Mouse (Mus musculus) limb, embryonic 10.5 days (tissue): Measurements from ENCODE around the gene Ptpn7. TPM values are rescaled to one million over a fixed set of nuclear protein-coding genes. Genes with fewer than 3 reads are reported as not detected.

ENCODE experiments used
- DNase-seq: peaks from one replicate; pipeline ENCODE4 v3.0.0-alpha.2; 2017; ENCODE audit warnings: low spot score
- H3K27ac ChIP-seq: fragments of 300-500 bp; sonication (generic); 2 replicates; pipeline ENCODE4 v1.5.1; 2016; ENCODE audit warnings: mild to moderate bottlenecking
- H3K27me3 ChIP-seq: fragments of 300-500 bp; sonication (generic); 2 replicates; pipeline ENCODE4 v1.6.1; 2016; ENCODE audit warnings: low read depth, mild to moderate bottlenecking; ENCODE audit not compliant: poor library complexity, severe bottlenecking
- H3K36me3 ChIP-seq: fragments of 300-500 bp; sonication (generic); 2 replicates; pipeline ENCODE4 v1.6.1; 2016; ENCODE audit warnings: mild to moderate bottlenecking, moderate library complexity
- H3K4me1 ChIP-seq: fragments of 300-500 bp; sonication (generic); 2 replicates; pipeline ENCODE4 v1.6.1; 2016
- H3K4me3 ChIP-seq: fragments of 300-500 bp; sonication (generic); 2 replicates; pipeline ENCODE4 v1.5.1; 2016; ENCODE audit warnings: mild to moderate bottlenecking, moderate library complexity
- H3K9me3 ChIP-seq: fragments of 300-500 bp; sonication (generic); replicated peaks from 2 replicates; pipeline ENCODE4 v1.6.1; 2016; ENCODE audit warnings: mild to moderate bottlenecking
- WGBS: fragments of 180-500 bp; shearing (Covaris S2); methylation state at CpG from one replicate; pipeline ENCODE4 v1.1.7; 2016; 5-methylcytosine and 5-hydroxymethylcytosine counted together
- polyA plus RNA-seq: library from polyadenylated mRNA; unstranded; fragments of >200 nt; fragmentation: Nextera tagmentation; extraction: Ambion mirVana; gene quantifications from 2 replicates; pipeline ENCODE4 v1.2.1, GENCODE M21; 2016

The Ptpn7 gene
- polyA plus RNA-seq, 1 experiment from 2014 or later, result 1.4 TPM

DNA sequence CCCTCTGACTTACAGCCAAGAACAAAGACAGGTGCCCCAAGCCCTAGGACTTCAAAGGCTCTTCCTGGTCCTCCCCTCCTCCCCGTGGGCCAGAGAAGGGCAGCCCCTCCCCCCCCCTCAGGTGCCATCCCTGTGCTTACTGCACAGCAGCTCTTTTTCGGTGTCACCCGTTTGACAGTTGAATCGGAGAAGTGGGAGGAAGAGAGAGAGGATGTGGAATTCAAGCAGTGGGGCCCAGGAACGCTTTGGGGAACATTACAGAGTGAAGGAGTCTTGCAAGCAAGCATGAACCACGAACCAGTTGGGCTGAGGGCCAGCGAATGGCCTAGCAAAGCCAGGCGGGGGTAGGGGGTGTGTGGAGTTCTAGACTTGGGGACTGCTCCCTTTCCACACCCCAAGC is 940 bp upstream of the Ptpn7 start:
- WGBS, result 56% methylated on average over 8 of the region's 8 CpGs
- Histone ChIP-seq H3K9me3 (no peaks in the 10 kb centered on the region), H3K27ac (peak overlapping the region; percentile 46; the same call in 1 of the 2 replicates), H3K27me3 (peaks cover 22% of the 10 kb centered on the region), H3K4me1 (peaks cover 58% of the 10 kb centered on the region), H3K4me3 (no peak overlapping the region), H3K36me3 (no peaks in the 10 kb centered on the region)
- DNase-seq, result no peak

DNA sequence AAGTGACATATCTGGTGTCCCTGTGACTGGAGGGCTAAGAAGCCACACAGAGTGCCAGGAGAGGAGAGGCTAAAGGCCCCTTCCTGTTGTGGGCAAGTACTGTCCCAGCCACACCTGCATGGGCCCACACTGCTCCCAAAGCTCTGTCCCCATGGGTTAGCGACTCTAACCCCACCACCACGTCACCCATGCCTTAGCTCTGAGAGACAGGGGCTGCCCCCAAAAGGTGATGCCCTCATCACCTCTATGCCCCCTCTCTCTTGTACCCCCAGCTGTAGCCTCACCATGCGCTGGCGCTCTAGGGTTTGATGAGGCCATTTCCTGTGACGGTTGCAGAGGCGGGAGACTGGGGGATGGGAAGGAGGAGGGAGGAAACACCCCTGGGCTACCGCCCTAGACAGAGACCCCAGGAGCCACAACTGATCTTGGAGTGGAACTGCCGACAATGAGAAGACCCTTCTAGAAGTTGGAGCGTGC is 431 bp downstream of the Ptpn7 start:
- Histone ChIP-seq H3K36me3 (no peaks in the 10 kb centered on the region), H3K4me1 (peaks cover 45% of the 10 kb centered on the region), H3K27ac (peak overlapping the region; percentile 50; the same call in 1 of the 2 replicates), H3K4me3 (no peak overlapping the region), H3K9me3 (no peaks in the 10 kb centered on the region), H3K27me3 (peaks cover 22% of the 10 kb centered on the region)
- 86% methylated on average over 9 of the region's 9 CpGs for WGBS
- DNase-seq, result no peak

DNA sequence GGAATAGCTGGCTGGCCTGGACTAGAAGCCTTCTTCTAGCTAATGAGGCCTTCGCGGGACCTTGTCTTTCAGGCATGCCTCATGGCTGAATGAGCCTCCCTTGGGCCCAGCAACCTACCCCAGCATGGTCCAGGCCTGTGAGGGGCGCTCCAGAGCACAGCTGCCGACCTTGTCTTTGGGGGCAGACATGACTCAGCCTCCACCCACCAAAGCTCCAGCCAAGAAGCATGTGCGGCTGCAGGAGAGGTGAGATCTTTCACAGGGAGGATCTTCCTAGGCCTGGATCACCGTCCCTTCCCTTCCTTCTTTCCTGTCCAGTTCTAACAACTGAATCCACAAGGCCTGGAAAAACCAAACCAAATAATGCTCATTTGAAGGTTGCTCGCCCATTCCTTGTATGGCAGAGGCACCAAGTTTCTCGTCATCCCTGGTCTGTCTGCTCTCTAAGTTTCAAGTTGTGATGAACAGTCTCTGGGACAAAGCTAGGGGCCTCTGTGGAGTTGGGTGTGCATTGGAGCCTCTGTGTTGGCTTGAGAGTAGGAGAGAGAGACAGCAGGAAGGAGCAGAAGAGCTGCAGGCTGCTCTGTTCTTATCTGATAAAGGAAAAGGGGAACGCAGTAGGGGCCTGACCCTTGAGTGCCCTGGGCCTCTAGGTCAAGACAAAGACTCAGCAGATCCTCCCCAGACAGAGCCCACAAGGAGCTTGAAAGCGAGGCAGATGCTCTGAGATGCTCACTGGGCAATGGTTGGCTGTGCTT is 1.4 kb downstream of the Ptpn7 start:
- Histone ChIP-seq H3K27ac (0 out of 2 replicates have a peak overlapping the region, but pooled peaks have one; percentile 50), H3K4me3 (no peak overlapping the region), H3K27me3 (peaks cover 14% of the 10 kb centered on the region), H3K36me3 (no peaks in the 10 kb centered on the region), H3K9me3 (no peaks in the 10 kb centered on the region), H3K4me1 (peaks cover 35% of the 10 kb centered on the region)
- DNase-seq, result no peak
- 82% methylated on average over 10 of the region's 10 CpGs for WGBS

- no peak overlapping the region for H3K27ac ChIP-seq
- 87% methylated on average over 8 of the region's 8 CpGs for WGBS
- no peaks in the 10 kb centered on the region for H3K27me3 ChIP-seq
- no peak overlapping the region for H3K4me3 ChIP-seq
- peaks cover 26% of the 10 kb centered on the region for H3K4me1 ChIP-seq
- H3K9me3 ChIP-seq, result no peaks in the 10 kb centered on the region
- no peaks in the 10 kb centered on the region for H3K36me3 ChIP-seq
- no peak for DNase-seq
These were observed 2.7 kb downstream of the Ptpn7 start for GRCm38 (mm10) chr1:135135111-135135787.

GRCm38 (mm10) chr1:135136500-135136899 is 4.0 kb downstream of the Ptpn7 start:
- Histone ChIP-seq H3K36me3 (no peaks in the 10 kb centered on the region), H3K27ac (no peak overlapping the region), H3K4me1 (peaks cover 17% of the 10 kb centered on the region), H3K27me3 (no peaks in the 10 kb centered on the region), H3K4me3 (no peak overlapping the region), H3K9me3 (no peaks in the 10 kb centered on the region)
- peak; percentile 92 for DNase-seq
- WGBS, result 16% methylated on average over 1 of the region's 1 CpGs

- DNase-seq, result no peak
- Histone ChIP-seq H3K4me3 (no peak overlapping the region), H3K36me3 (no peaks in the 10 kb centered on the region), H3K9me3 (no peaks in the 10 kb centered on the region), H3K27me3 (peaks cover 14% of the 10 kb centered on the region; the same call in 1 of the 2 replicates), H3K27ac (no peak overlapping the region), H3K4me1 (0 out of 2 replicates have a peak, but pooled peaks cover 2% of the 10 kb centered on the region)
- WGBS, result 78% methylated on average over 2 of the region's 2 CpGs
These were observed 7.4 kb downstream of the Ptpn7 start for GRCm38 (mm10) chr1:135139906-135140305.

DNA sequence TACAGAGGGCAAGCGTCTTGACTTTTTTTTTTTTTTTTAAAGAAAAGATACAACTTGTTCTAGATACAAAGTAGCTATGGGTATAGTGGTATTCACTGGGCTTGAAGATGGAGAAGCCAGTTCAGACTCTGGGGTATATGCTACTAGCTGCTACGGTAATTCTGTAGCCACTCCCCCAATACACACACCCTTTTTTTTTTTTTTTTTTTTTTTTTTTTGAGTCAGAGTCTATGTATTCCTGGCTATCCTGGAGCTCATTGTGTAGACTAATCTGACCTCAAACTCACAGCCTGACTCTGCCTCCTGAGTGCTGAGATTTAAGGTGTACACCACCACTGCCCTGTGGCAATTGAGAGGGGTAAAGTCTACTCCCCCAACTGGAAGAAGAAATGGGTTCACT is 10.0 kb downstream of the Ptpn7 start:
- no peak for DNase-seq
- Histone ChIP-seq H3K27me3 (peaks cover 21% of the 10 kb centered on the region), H3K9me3 (no peaks in the 10 kb centered on the region), H3K4me3 (no peak overlapping the region), H3K36me3 (no peaks in the 10 kb centered on the region), H3K4me1 (peaks cover 12% of the 10 kb centered on the region), H3K27ac (no peak overlapping the region)
- 71% methylated on average over 2 of the region's 2 CpGs for WGBS

DNA sequence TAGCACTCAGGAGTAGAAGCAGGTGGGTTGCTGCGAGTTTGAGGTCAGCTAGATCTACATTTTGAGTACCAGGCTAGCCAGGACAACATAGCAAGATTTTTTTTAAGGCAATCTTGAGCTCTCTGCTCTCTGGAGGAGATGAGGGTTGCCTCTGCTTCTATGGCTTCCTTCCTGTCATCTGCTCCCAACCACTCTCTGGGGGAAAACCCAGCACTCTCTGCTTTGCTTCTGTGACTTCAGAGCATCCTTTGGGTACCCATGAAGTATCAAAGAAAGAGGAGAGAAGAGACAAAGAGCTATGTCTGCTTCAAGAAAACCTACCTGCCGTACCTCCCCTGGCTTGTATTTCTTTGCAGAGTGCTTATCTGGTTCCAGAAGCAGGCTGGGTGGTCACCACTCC is 11.4 kb downstream of the Ptpn7 start:
- Histone ChIP-seq H3K36me3 (0 out of 2 replicates have a peak, but pooled peaks cover under 1% of the 10 kb centered on the region), H3K27me3 (peaks cover 21% of the 10 kb centered on the region), H3K9me3 (no peaks in the 10 kb centered on the region), H3K27ac (no peak overlapping the region), H3K4me3 (no peak overlapping the region), H3K4me1 (peaks cover 27% of the 10 kb centered on the region)
- no peak for DNase-seq
- 89% methylated on average over 2 of the region's 2 CpGs for WGBS

DNA sequence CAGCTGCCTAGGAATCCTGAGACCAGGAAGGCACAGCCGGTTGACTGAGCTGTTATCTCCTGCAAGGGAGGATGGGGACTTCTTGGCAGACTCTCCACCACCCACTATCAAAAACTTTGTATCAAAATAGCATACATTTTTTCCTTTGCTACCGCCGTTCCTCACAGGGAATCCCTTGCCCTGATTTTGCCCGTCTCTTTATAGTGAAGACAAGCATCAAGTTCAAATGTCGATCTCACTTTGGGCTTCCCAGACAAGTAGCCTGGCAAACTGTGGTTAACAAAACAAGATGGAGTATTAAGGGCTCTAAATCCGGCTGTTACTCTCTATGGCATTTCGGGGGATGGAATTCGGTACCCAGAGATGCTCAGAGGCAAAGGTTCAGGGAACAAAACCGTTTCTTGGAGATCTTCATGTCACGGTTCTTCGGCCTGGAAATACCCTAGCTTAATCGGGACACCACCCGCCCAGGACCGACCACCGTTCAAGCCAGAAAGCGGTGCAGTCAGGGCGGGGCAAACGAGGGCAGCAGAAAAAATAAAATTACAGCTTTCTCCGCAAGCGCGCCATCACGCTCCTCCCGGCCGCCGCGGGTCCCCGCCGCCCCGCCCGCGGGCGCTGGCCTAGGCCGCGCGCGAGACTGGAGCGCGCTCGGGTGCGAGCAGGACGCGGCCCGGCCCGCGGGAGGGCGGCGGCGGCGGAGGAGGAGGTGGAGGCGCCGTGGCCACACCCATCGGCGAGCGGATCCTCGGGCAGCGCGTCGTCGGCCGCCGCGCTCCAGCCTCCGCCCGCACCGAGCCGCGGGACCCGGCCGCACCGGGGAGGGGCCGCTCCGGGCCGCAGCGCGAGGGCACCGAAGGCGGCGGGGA is 13.8 kb downstream of the Ptpn7 start, which contains the start of gene Arl8a:
Gene Arl8a, plus strand, starts transcription at position 748 of the 869 bp plus-strand sequence.
- DNase-seq, result peak; percentile 86
- Histone ChIP-seq H3K9me3 (no peaks in the 10 kb centered on the region), H3K27ac (peak within 1 kb of the TSS; percentile 95), H3K27me3 (peaks cover 21% of the 10 kb centered on the region), H3K4me3 (peak within 1 kb of the TSS; percentile 97), H3K4me1 (peaks cover 30% of the 10 kb centered on the region), H3K36me3 (peaks cover 7% of the 10 kb centered on the region)
- WGBS, result 3% methylated on average over 78 of the region's 78 CpGs

DNA sequence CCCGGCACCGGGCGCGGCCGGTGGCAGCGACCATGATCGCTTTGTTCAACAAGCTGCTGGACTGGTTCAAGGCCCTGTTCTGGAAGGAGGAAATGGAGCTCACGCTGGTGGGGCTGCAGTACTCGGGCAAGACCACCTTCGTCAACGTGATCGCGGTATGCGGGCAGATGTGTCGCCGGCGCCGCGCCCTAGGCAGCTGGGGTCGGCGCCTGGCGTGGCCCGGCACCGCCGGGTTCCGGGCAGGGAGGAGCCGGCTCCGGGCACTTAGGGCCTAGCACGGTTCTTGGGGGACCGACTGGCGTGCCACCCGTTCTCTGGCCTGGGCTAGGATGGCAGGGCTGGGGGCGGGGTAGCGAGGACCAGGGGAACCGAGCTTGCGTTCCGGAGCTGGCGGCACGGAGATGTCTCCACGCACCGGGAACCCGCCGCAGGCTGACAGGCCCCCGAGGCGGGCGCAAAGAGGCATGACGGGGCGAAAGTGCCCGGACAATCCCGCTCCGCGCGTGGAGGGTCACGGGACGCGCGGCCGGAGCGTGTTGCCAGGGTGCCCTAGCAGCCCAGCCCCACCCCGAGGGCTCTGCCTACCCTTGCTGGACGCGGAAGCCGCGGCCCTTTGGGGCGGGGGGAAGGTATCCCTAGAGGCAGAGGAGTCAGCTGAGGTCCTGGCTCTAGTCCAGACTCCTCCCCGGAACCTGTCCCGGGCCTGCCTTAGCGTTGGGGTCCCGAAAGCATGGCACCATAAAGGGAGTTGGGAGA is 14.6 kb downstream of the Ptpn7 start:
- H3K9me3 ChIP-seq, result no peaks in the 10 kb centered on the region
- H3K27me3 ChIP-seq, result peaks cover 21% of the 10 kb centered on the region
- peaks cover 31% of the 10 kb centered on the region for H3K4me1 ChIP-seq
- under 1% methylated on average over 69 of the region's 69 CpGs for WGBS
- peak overlapping the region; percentile 97 for H3K4me3 ChIP-seq
- DNase-seq, result peak; percentile 79
- H3K36me3 ChIP-seq, result peaks cover 15% of the 10 kb centered on the region
- peak overlapping the region; percentile 95 for H3K27ac ChIP-seq

- H3K27ac ChIP-seq, result peak overlapping the region; percentile 95
- peaks cover 21% of the 10 kb centered on the region for H3K27me3 ChIP-seq
- no peaks in the 10 kb centered on the region for H3K9me3 ChIP-seq
- peak overlapping the region; percentile 97 for H3K4me3 ChIP-seq
- H3K36me3 ChIP-seq, result peaks cover 20% of the 10 kb centered on the region
- 5% methylated on average over 7 of the region's 7 CpGs for WGBS
- peaks cover 37% of the 10 kb centered on the region for H3K4me1 ChIP-seq
- DNase-seq, result no peak
These were observed 15.2 kb downstream of the Ptpn7 start for GRCm38 (mm10) chr1:135147702-135148058.

- DNase-seq, result no peak
- H3K36me3 ChIP-seq, result peaks cover 20% of the 10 kb centered on the region
- peaks cover 35% of the 10 kb centered on the region for H3K4me1 ChIP-seq
- WGBS, result 86% methylated on average over 4 of the region's 4 CpGs
- H3K27ac ChIP-seq, result no peak overlapping the region
- H3K9me3 ChIP-seq, result no peaks in the 10 kb centered on the region
- H3K4me3 ChIP-seq, result peak overlapping the region; percentile 97
- peaks cover 14% of the 10 kb centered on the region for H3K27me3 ChIP-seq
These were observed 16.0 kb downstream of the Ptpn7 start for GRCm38 (mm10) chr1:135148476-135148875.
